Mouse (Mus musculus) small intestine, adult 10 weeks (tissue): ENCODE measurements around the gene Krt34. TPM values are rescaled to one million over a fixed set of nuclear protein-coding genes. Genes with fewer than 3 reads are reported as not detected.

ENCODE experiments used
- polyA plus RNA-seq: library from polyadenylated mRNA; stranded (reverse); fragments of 350-450 nt; fragmentation: Illumina TruSeq; extraction: RNeasy Lipid Tissue Mini Kit (QIAGEN cat#74804); gene quantifications from one replicate; pipeline ENCODE4 v1.2.3, GENCODE M21; 2014; ENCODE audit warnings: low replicate concordance

Krt34 gene
- polyA plus RNA-seq: not detected

DNA sequence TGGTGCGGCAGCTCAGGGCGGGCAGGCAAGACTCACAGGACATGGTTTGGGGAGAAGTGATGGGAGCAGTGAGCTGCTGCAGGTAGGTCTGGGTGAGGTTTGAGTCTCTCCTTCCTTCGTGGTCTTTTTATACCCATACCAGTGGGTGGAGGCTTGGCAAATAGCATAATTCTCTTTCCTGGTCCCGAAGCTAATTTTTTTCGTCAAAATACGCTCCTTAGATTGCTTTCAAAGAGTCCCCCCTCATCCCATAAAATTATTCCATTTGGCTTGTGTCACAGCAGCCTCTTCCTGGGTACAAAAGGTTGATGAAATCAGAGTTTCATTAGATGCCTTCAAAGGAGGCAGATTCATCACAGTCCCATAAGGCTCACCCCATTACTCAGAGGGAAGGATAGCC, at the start of gene Krt34:
TSS of gene Krt34 (minus strand) at position 101 of the 400 bp plus-strand sequence.

DNA sequence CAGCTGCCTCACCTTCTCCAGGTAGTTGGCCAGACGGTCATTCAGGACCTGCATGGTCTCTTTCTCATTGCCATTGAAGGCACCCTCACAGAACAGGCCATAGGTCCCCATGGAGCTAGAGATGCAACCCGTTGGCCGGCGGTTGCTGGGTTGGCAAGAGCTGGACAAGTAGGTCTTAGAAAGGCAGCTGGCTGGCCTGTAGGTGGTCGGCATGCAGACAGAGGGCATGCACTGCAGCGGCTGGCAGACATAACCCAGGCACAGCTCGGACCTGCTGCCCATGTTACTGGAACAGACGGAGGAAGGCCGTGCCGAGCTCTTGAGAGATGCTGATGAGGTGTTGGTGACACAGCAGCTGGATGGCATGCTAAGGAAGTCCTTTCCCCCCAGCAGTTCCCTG, 46.5 kb upstream of the Krt34 start, which contains the start of gene Krt32:
TSS of gene Krt32 (minus strand) at position 366 of the 400 bp plus-strand sequence.

DNA sequence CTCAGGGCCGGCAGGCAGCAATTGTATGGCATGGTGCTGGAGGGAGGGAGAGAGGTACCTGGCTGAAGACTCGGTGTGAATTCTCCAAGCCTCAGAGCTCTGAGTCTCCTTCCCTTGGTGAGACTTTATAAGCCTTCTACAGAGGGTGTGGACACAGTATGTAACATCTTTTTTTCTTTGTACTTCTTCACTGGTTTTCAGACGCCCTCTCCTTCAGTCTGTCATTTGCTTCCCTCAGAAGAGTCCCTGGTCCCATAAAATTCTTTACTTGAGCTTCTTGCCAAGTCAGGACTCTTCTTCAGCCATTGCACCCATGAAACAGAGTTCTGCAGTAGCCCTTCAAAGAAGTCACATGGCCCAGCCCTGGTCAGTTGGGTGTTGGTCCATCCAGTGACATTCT, 9.1 kb upstream of the Krt34 start, which contains the start of gene Krt31:
TSS of gene Krt31 (minus strand) at position 101 of the 400 bp plus-strand sequence.

DNA sequence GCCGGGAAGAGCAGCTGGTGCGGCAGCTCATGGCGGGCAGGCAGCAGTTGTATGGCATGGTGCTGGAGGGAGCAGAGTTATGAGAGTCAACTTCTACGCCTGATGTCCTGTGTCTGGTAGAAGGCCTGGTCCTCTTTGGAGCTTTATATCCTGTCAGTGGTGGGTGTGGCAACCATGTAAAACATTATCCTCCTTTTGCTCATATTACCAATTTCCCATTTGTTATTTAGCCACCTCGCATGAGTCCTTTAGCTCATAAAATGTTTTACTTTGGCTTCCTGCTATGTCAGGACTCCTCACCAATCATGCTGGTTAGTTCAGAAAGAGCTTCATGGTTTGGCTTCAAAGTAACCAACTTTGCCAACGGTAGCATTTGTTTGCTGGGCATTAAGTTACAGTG, 11.6 kb downstream of the Krt34 start, which contains the start of gene Krt33b:
TSS of gene Krt33b (minus strand) at position 101 of the 400 bp plus-strand sequence.

DNA sequence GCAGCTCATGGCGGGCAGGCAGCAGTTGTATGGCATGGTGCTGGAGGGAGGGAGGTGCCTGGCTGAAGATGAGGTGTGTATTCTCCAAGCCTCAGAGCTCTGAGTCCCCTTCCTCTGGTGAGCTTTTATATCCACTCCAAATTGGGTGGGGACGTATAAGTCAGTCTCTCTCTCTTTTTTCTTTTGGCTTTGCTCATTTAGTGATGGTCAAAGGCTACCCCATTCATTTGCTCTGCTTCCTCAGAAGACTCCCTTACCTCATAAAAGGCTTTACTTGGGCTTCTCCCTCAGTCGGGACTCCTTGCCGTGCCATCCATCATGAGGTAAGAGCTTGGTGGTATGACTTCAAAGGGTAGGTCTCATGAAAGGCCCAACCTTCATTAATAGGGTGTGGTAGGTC, 25.2 kb downstream of the Krt34 start, which contains the start of gene Krt33a:
TSS of gene Krt33a (minus strand) at position 101 of the 400 bp plus-strand sequence.

DNA sequence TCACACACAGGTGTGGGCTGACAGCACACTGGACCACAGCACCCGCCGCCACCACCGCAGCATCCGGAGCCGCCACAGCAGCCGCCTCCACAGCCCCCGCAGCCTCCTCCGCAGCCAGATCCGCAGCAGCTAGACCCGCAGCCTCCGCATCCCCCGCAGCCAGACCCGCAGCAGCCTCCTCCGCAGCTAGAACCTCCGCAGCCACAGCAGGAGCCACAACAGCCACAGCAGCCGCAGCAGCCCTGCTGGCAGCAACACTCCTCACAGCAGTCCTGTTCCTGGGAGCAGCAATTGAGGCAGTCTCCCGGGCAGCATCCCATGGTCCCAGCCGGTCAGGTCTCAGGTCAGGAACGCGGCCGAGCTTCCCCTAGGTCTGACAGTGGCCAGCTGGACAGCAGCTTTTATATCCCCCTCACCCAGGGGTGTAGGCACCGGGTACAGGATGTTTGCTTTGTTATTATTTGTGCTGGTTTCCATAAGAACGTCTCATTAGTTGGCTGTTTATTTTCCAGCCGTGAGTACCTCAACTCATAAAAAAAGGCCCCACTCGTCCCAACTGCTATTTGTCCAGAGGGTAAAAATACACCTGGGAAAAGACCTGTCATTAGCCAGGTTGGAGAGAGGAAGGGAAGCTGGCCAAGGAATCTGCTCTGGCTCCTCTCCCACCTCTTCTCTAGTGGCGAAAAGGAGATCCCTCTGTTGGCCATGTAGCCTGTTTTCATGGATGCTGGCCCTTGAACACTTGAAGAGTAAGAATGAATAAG, 47.6 kb downstream of the Krt34 start, which contains the start of gene Krtap17-1:
TSS of gene Krtap17-1 (minus strand) at position 375 of the 764 bp plus-strand sequence.

Other genes starting within 250 kb of the Krt34 start
- gene Gm11596, start 248.1 kb downstream of the Krt34 start, polyA plus RNA-seq: not detected
- not detected for gene Gm11569, start 242.6 kb downstream of the Krt34 start, polyA plus RNA-seq
- gene Gm11554, start 237.1 kb downstream of the Krt34 start, polyA plus RNA-seq: not detected
- gene Krtap4-13, start 231.7 kb downstream of the Krt34 start, polyA plus RNA-seq: not detected
- gene Gm11564, start 225.9 kb downstream of the Krt34 start, polyA plus RNA-seq: not detected
- gene 2300003K06Rik, start 203.5 kb downstream of the Krt34 start, polyA plus RNA-seq: not detected
- not detected for gene Krtap4-16, start 189.9 kb downstream of the Krt34 start, polyA plus RNA-seq
- not detected for gene Gm11568, start 183.6 kb downstream of the Krt34 start, polyA plus RNA-seq
- gene Gm11559, start 177.1 kb downstream of the Krt34 start, polyA plus RNA-seq: not detected
- gene Krtap9-1, start 168.2 kb downstream of the Krt34 start, polyA plus RNA-seq: not detected
- gene Gm11567, start 162.4 kb downstream of the Krt34 start, polyA plus RNA-seq: not detected
- gene Krtap31-1, start 133.6 kb downstream of the Krt34 start, polyA plus RNA-seq: not detected
- gene Gm11565, start 126.8 kb downstream of the Krt34 start, polyA plus RNA-seq: not detected
- gene Krtap31-2, start 105.3 kb downstream of the Krt34 start, polyA plus RNA-seq: not detected
- gene Krtap9-5, start 93.1 kb downstream of the Krt34 start, polyA plus RNA-seq: not detected
- not detected for gene Krtap29-1, start 62.5 kb downstream of the Krt34 start, polyA plus RNA-seq
- gene Krtap16-1, start 55.0 kb downstream of the Krt34 start, polyA plus RNA-seq: not detected
- gene Krtap17-1, start 47.6 kb downstream of the Krt34 start, polyA plus RNA-seq: not detected
- gene Krt33a, start 25.3 kb downstream of the Krt34 start, polyA plus RNA-seq: not detected
- not detected for gene Krt33b, start 11.7 kb downstream of the Krt34 start, polyA plus RNA-seq
- gene Krt31, start 9.0 kb upstream of the Krt34 start, polyA plus RNA-seq: not detected
- not detected for gene Krt32, start 46.7 kb upstream of the Krt34 start, polyA plus RNA-seq
- not detected for gene Krt35, start 54.7 kb upstream of the Krt34 start, polyA plus RNA-seq
- not detected for gene Krt36, start 64.1 kb upstream of the Krt34 start, polyA plus RNA-seq
- gene Krt13, start 80.0 kb upstream of the Krt34 start, polyA plus RNA-seq: not detected
- not detected for gene Krt15, start 94.4 kb upstream of the Krt34 start, polyA plus RNA-seq
- 9.9 TPM for gene Krt19, start 107.1 kb upstream of the Krt34 start, polyA plus RNA-seq
- not detected for gene Krt9, start 151.7 kb upstream of the Krt34 start, polyA plus RNA-seq
- gene Krt14, start 166.0 kb upstream of the Krt34 start, polyA plus RNA-seq: not detected
- gene Krt16, start 207.3 kb upstream of the Krt34 start, polyA plus RNA-seq: not detected
- not detected for gene Krt17, start 219.5 kb upstream of the Krt34 start, polyA plus RNA-seq
- gene Krt42, start 228.3 kb upstream of the Krt34 start, polyA plus RNA-seq: not detected